Mouse (Mus musculus) lung, postnatal 14 days (tissue): ENCODE data around the gene Sept1.

Source experiments
- DNase-seq: peaks from one replicate; pipeline ENCODE4 v3.0.0; 2021

The Sept1 gene

GRCm38 (mm10) chr7:127232622-127233367, at the start of gene Sept1, which contains the start of gene Zfp553:
Gene Sept1 (minus strand): TSS chr7:127233130.
Gene Zfp553 (plus strand): TSS chr7:127233061.
- peak; percentile 82 for DNase-seq

- no peak for DNase-seq
Measured at GRCm38 (mm10) chr7:127282190-127282589, 49.3 kb upstream of the Sept1 start.

- no peak for DNase-seq
Measured at GRCm38 (mm10) chr7:127281114-127281513, 48.2 kb upstream of the Sept1 start.

GRCm38 (mm10) chr7:127280092-127280491, 47.2 kb upstream of the Sept1 start:
- DNase-seq = no peak

GRCm38 (mm10) chr7:127278311-127278710, 45.4 kb upstream of the Sept1 start:
- DNase-seq = peak; percentile 62

- no peak for DNase-seq
Measured at GRCm38 (mm10) chr7:127276519-127276961, 43.6 kb upstream of the Sept1 start.

GRCm38 (mm10) chr7:127273925-127274789, 41.2 kb upstream of the Sept1 start, which contains the start of gene Sephs2:
Gene Sephs2 (minus strand): TSS chr7:127274055.
- peak; percentile 98 for DNase-seq

- peak; percentile 39 for DNase-seq
Measured at GRCm38 (mm10) chr7:127273118-127273923, 40.4 kb upstream of the Sept1 start.

- no peak for DNase-seq
Measured at GRCm38 (mm10) chr7:127272566-127272965, 39.6 kb upstream of the Sept1 start.

- no peak for DNase-seq
Measured at GRCm38 (mm10) chr7:127271093-127271492, 38.2 kb upstream of the Sept1 start.

GRCm38 (mm10) chr7:127270666-127271065, 37.7 kb upstream of the Sept1 start:
- DNase-seq = no peak

GRCm38 (mm10) chr7:127270256-127270655, 37.3 kb upstream of the Sept1 start:
- DNase-seq = no peak

- DNase-seq = no peak
Measured at GRCm38 (mm10) chr7:127263526-127263925, 30.6 kb upstream of the Sept1 start.

GRCm38 (mm10) chr7:127262218-127262961, 29.5 kb upstream of the Sept1 start:
- peak; percentile 36 for DNase-seq

- DNase-seq = peak; percentile 95
Measured at GRCm38 (mm10) chr7:127260309-127261111, 27.6 kb upstream of the Sept1 start, which contains the start of gene Dctpp1. Gene Dctpp1 (minus strand): TSS chr7:127260709.

GRCm38 (mm10) chr7:127259186-127259905, 26.4 kb upstream of the Sept1 start:
- DNase-seq = no peak

- DNase-seq = no peak
Measured at GRCm38 (mm10) chr7:127256518-127256917, 23.6 kb upstream of the Sept1 start.

- no peak for DNase-seq
Measured at GRCm38 (mm10) chr7:127255965-127256364, 23.0 kb upstream of the Sept1 start.

GRCm38 (mm10) chr7:127255008-127255407, 22.1 kb upstream of the Sept1 start:
- DNase-seq = no peak
